Mouse (Mus musculus): ENCODE data around the gene Kat14.

- TF ChIP-seq CTCF (IDR thresholded peaks at IDR 0.05; ENCODE audit: borderline replicate concordance, insufficient read depth, low read length) (no peak), POLR2A (IDR thresholded peaks at IDR 0.05; ENCODE audit: low read depth, low read length) (no peak)
Observed at GRCm38 (mm10) chr2:144418062-144418461, 49.3 kb downstream of the Kat14 start.
